Mouse (Mus musculus) MEL (cell line): ENCODE results near the gene Dgkb. TPM values are rescaled to one million over a fixed set of nuclear protein-coding genes. Genes with fewer than 3 reads are reported as not detected.

Experiments used
- DNase-seq: peaks from one replicate; pipeline ENCODE4 v3.0.0; 2011; ENCODE audit warnings: low read depth, low spot score
- H3K27ac ChIP-seq: 2 replicates; pipeline ENCODE4 v1.5.1; 2012; ENCODE audit warnings: low read depth, mild to moderate bottlenecking, control low read depth, low read length, moderate library complexity; ENCODE audit not compliant: control insufficient read depth
- H3K27me3 ChIP-seq, 2 experiments: fragments of 150-350 bp in 1 of 2; sonication (generic) in 1 of 2; 2 replicates each; pipeline ENCODE4 v1.6.1; 2012; ENCODE audit warnings: low read length in 2 of 2, mild to moderate bottlenecking in 2 of 2, improper control_type of control experiment in 1 of 2, moderate library complexity in 1 of 2; ENCODE audit not compliant: insufficient read depth in 2 of 2, control insufficient read depth in 1 of 2
- H3K36me3 ChIP-seq, 2 experiments: 2 replicates each; pipeline ENCODE4 v1.6.1; 2012 to 2014; ENCODE audit warnings: low read length in 2 of 2, improper control_type of control experiment in 1 of 2, inconsistent platforms in 1 of 2, mild to moderate bottlenecking in 1 of 2; ENCODE audit not compliant: insufficient read depth in 2 of 2, control insufficient read depth in 1 of 2
- H3K4me1 ChIP-seq, 2 experiments: fragments of 150-350 bp in 1 of 2; sonication (generic) in 1 of 2; 2 replicates each; pipeline ENCODE4 v1.6.1; 2012; ENCODE audit warnings: low read length in 2 of 2, improper control_type of control experiment in 1 of 2, mild to moderate bottlenecking in 1 of 2; ENCODE audit not compliant: insufficient read depth in 2 of 2, control insufficient read depth in 1 of 2
- H3K4me3 ChIP-seq, 2 experiments: fragments of 150-350 bp in 1 of 2; sonication (generic) in 1 of 2; 2 replicates each; pipeline ENCODE4 v1.5.1; 2012; ENCODE audit warnings: low read depth in 2 of 2, low read length in 2 of 2, mild to moderate bottlenecking in 2 of 2, moderate library complexity in 2 of 2, control low read depth in 1 of 2, improper control_type of control experiment in 1 of 2; ENCODE audit not compliant: control insufficient read depth in 1 of 2, insufficient read depth in 1 of 2
- H3K79me2 ChIP-seq: 2 replicates; pipeline ENCODE4 v1.6.1; 2012; ENCODE audit warnings: mild to moderate bottlenecking, low read length, moderate library complexity; ENCODE audit not compliant: control insufficient read depth, poor library complexity, insufficient read depth
- H3K9ac ChIP-seq: 2 replicates; pipeline ENCODE4 v1.6.1; 2012; ENCODE audit warnings: low read depth, mild to moderate bottlenecking, control low read depth, low read length, moderate library complexity; ENCODE audit not compliant: control insufficient read depth, poor library complexity, severe bottlenecking
- H3K9me3 ChIP-seq: fragments of 150-350 bp; sonication (generic); replicated peaks from 2 replicates; pipeline ENCODE4 v1.6.1; 2012; ENCODE audit warnings: mild to moderate bottlenecking, low read length, improper control_type of control experiment, moderate library complexity; ENCODE audit not compliant: insufficient read depth
- BHLHE40 ChIP-seq: IDR thresholded peaks from 2 replicates; pipeline ENCODE4 v1.6.1; 2012; ENCODE audit warnings: low read depth, mild to moderate bottlenecking, inconsistent platforms, low read length, improper control_type of control experiment, borderline replicate concordance
- E2F4 ChIP-seq: IDR thresholded peaks from 2 replicates; pipeline ENCODE4 v1.6.1; 2011; ENCODE audit warnings: low read depth, low read length, improper control_type of control experiment, borderline replicate concordance
- ELF1 ChIP-seq: IDR thresholded peaks from 2 replicates; pipeline ENCODE4 v1.6.1; 2014; ENCODE audit warnings: low read depth, mild to moderate bottlenecking, inconsistent platforms, low read length, improper control_type of control experiment, moderate library complexity
- GABPA ChIP-seq: IDR thresholded peaks from 2 replicates; pipeline ENCODE4 v1.6.1; 2012; ENCODE audit warnings: low read depth, mild to moderate bottlenecking, inconsistent platforms, low read length, improper control_type of control experiment, moderate library complexity
- JUND ChIP-seq: IDR thresholded peaks from 2 replicates; pipeline ENCODE4 v1.6.1; 2011; ENCODE audit warnings: low read depth, mild to moderate bottlenecking, improper control_type of control experiment, low read length
- MAX ChIP-seq: IDR thresholded peaks from 2 replicates; pipeline ENCODE4 v1.6.1; 2011; ENCODE audit warnings: low read length, improper control_type of control experiment
- MEF2A ChIP-seq: IDR thresholded peaks from 2 replicates; pipeline ENCODE4 v1.6.1; 2014; ENCODE audit warnings: low read depth, mild to moderate bottlenecking, inconsistent platforms, low read length, improper control_type of control experiment; ENCODE audit not compliant: poor library complexity, insufficient replicate concordance, severe bottlenecking; ENCODE audit errors: extremely low read depth
- MXI1 ChIP-seq: IDR thresholded peaks from 2 replicates; pipeline ENCODE4 v1.6.1; 2011; ENCODE audit warnings: mild to moderate bottlenecking, low read depth, low read length, improper control_type of control experiment
- MYB ChIP-seq: IDR thresholded peaks from 2 replicates; pipeline ENCODE4 v1.6.1; 2011; ENCODE audit warnings: mild to moderate bottlenecking, low read depth, low read length, improper control_type of control experiment
- NELFE ChIP-seq: IDR thresholded peaks from 2 replicates; pipeline ENCODE4 v1.6.1; 2011; ENCODE audit warnings: low read depth, low read length, improper control_type of control experiment
- RAD21 ChIP-seq: IDR thresholded peaks from 2 replicates; pipeline ENCODE4 v1.6.1; 2011; ENCODE audit warnings: mild to moderate bottlenecking, low read depth, low read length, improper control_type of control experiment
- RCOR1 ChIP-seq: IDR thresholded peaks from 2 replicates; pipeline ENCODE4 v1.6.1; 2012; ENCODE audit warnings: low read depth, mild to moderate bottlenecking, inconsistent platforms, low read length, improper control_type of control experiment
- TAL1 ChIP-seq: IDR thresholded peaks from 2 replicates; pipeline ENCODE4 v1.6.1; 2012; ENCODE audit warnings: mild to moderate bottlenecking, inconsistent platforms, low read length, moderate library complexity, mixed read lengths
- USF1 ChIP-seq: IDR thresholded peaks from 2 replicates; pipeline ENCODE4 v1.6.1; 2014; ENCODE audit warnings: low read depth, mild to moderate bottlenecking, inconsistent platforms, low read length, improper control_type of control experiment, moderate library complexity
- ZKSCAN1 ChIP-seq: IDR thresholded peaks from 2 replicates; pipeline ENCODE4 v1.6.1; 2012; ENCODE audit warnings: low read depth, mild to moderate bottlenecking, inconsistent platforms, low read length, improper control_type of control experiment, moderate library complexity
- ZMIZ1 ChIP-seq: IDR thresholded peaks from 2 replicates; pipeline ENCODE4 v1.6.1; 2012; ENCODE audit warnings: low read depth, mild to moderate bottlenecking, inconsistent platforms, low read length, improper control_type of control experiment, moderate library complexity
- polyA plus RNA-seq, 2 experiments: library from polyadenylated mRNA; stranded (reverse) in 1 of 2; unstranded in 1 of 2; fragments of >175 nt in 1 of 2; fragments of >200 nt in 1 of 2; gene quantifications; 2 replicates each; pipeline versions ENCODE4 v1.2.1 to v1.2.4; 2012; ENCODE audit warnings: low replicate concordance in 2 of 2, low read depth in 1 of 2; ENCODE audit not compliant: insufficient read length in 2 of 2, insufficient read depth in 1 of 2, missing spikeins in 1 of 2
- total RNA-seq: library from RNA; depleted of rRNA; stranded (reverse); fragments of 300-350 nt; gene quantifications from 2 replicates; pipeline ENCODE4 v1.2.3, GENCODE M21; 2012

The Dgkb gene
- total and polyA plus RNA-seq, 3 experiments, result not detected

GRCm38 (mm10) chr12:37971482-37971881, 154.0 kb downstream of the Dgkb start:
- no peak for DNase-seq
- H3K4me3 ChIP-seq, result no peak overlapping the region
- no peaks in the 10 kb centered on the region for H3K27me3 ChIP-seq
- no peak overlapping the region for H3K27ac ChIP-seq
- no peaks in the 10 kb centered on the region for H3K36me3 ChIP-seq
- TF ChIP-seq GABPA, result no peak
- TF ChIP-seq ZMIZ1, result no peak
- no peak for TF ChIP-seq NELFE
- TF ChIP-seq RAD21, result no peak
- no peak for TF ChIP-seq BHLHE40
- TF ChIP-seq TAL1, result no peak
- TF ChIP-seq E2F4, result no peak
- no peak for TF ChIP-seq USF1
- no peak for TF ChIP-seq ELF1
- no peak for TF ChIP-seq MYB
- TF ChIP-seq JUND, result no peak
- H3K9ac ChIP-seq, result no peak overlapping the region
- H3K9me3 ChIP-seq, result no peaks in the 10 kb centered on the region
- H3K4me1 ChIP-seq, result no peaks in the 10 kb centered on the region
- H3K79me2 ChIP-seq, result no peaks in the 10 kb centered on the region

- H3K36me3 ChIP-seq, result no peaks in the 10 kb centered on the region
- H3K9ac ChIP-seq, result no peak overlapping the region
- H3K9me3 ChIP-seq, result no peaks in the 10 kb centered on the region
- DNase-seq, result no peak
- no peaks in the 10 kb centered on the region for H3K27me3 ChIP-seq
- no peaks in the 10 kb centered on the region for H3K79me2 ChIP-seq
- no peak overlapping the region for H3K27ac ChIP-seq
- no peaks in the 10 kb centered on the region for H3K4me1 ChIP-seq
- no peak overlapping the region for H3K4me3 ChIP-seq
- TF ChIP-seq ZKSCAN1 (no peak), MXI1 (no peak), MEF2A (no peak), RCOR1 (no peak), MAX (no peak), GABPA (no peak), ZMIZ1 (no peak)
These were observed 161.1 kb downstream of the Dgkb start for GRCm38 (mm10) chr12:37978498-37979187.
